ENCODE assay signal across 13 mouse cellular contexts in the genomic region with DNA sequence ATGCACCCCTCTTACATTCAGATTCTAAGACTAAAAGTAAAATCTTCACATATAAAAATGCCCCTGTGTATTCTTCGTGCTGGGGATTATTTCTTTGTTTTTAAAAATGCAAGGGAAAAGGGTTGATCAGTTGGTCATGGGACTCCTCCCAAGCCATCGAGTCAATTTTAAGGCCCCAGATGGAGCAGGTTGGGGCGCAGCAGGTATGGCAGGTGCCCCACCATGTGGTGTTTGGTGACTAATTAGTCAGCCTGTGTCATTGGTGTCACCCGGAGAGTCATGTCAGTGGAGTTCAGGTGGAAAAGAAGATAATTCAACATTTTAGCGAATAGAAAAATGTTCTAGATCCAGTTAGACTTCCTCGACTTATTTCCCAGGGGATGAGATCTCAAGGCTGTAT.
"Had no signal": no experiment of that assay in that cellular context is flagged by ENCODE, and none has a peak within 500 bp of the region (broad histone marks: within the 10 kb centered on the region; RNA-seq: fewer than 3 reads in every experiment).

No protein-coding gene starts in this region.

- DNase-seq: kidney, postnatal 25 days; layer of hippocampus, adult 9-11 months; liver; lung, adult 18-20 months; lung, postnatal 10 days; lung, postnatal 36 days; midbrain, embryonic 14.5 days; retina, postnatal 1 day; right cerebral cortex, postnatal 25 days; spleen, adult 18-20 months; thymus, adult 18-20 months; thymus, postnatal 36 days had no signal

- ATAC-seq: liver, embryonic 12.5 days had no signal
